Mouse (Mus musculus) yolk sac, embryonic 10.5 days (tissue): ENCODE measurements around the gene Cfi.
A peak's percentile ranks its signal among the peaks of the same experiment; 100 is the strongest.

Source experiments
- DNase-seq: peaks from one replicate; pipeline ENCODE4 v3.0.0-alpha.2; 2017; ENCODE audit warnings: low spot score

Gene Cfi

DNA sequence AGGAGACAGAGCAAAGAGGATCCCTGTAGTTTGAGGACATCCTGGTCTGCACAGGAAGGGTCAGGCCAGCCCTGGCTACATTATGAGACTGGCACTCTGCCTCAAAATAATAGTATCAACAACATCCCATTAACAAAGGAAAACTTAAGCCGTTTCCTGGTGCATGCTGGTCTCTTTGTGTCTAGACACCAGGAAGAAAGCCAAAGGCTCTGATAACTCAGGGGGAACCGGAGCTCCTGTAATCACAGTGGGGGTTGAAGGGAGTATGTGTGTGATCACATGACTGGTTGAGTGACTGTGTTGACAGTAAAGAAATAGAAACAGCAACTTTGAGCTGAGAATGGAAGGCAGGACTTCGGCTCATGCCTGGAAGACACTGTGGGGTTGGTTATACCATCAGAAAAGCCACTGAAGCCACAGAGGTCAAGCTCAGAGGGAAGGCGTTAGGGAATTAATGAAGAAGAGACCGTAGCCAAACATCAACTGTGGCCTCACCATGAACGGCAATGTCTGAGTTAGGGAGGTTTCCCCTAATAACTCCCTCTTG is at the start of gene Cfi:
Gene Cfi (plus strand): TSS at position 497 of the 547 bp plus-strand sequence.
- DNase-seq = peak; percentile 39

DNA sequence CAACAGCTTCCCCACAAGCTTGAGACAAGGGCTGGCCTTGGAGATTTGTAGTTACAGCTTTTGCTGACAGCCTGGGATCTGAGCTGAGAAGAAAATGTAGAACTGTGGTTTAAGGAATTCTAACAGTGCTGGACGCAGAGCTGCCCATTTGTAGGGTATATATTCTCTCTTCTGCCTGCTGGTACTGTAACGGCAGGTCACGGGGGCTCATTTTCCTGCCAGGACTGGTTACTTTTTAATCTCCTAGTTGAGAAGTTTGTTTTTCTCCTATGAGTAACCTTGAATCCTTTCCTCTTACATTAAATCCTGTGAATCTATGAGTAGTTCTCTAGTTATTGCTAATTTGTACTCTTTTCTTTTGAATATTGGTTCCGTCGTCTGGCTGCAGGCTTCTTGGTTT is 41.9 kb upstream of the Cfi start:
- DNase-seq = no peak

DNA sequence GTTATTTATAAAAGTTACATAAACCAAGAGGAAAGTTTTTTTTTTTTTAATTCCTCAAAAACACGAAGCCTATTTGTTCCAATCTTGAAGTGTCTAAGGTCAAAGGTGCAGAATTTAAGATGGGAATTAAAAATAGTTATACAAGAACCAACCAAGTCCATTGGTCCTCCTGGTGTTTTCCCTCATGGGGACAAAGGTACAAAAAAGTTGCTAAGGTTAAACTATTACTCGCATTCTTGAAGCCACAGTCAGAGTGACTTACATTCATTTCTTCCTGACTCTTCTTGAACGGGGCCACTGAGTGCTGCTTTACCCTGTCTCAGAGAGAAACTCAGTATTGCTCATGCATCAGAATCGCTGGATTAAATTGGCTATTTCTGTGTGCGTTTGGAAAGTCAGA is 38.3 kb upstream of the Cfi start:
- peak; percentile 18 for DNase-seq

DNA sequence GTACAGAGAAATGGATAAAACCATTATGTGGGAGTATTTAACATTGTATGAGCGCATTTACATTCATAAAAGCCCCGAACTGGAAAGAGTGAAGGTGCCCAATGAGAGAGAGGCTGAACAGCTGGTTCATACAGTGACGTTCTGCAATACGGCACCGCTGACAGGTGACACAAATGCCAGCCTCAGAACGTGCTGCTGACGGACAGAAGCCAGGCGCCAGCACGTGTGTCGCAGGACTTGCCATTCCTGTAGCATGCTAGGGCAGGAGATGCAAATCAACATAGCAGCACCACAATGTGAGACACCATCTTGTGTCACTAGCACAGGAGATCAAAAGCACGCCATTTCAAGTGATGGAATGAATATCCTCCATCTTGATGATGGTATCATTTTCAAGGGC is 37.1 kb upstream of the Cfi start:
- DNase-seq = no peak

DNA sequence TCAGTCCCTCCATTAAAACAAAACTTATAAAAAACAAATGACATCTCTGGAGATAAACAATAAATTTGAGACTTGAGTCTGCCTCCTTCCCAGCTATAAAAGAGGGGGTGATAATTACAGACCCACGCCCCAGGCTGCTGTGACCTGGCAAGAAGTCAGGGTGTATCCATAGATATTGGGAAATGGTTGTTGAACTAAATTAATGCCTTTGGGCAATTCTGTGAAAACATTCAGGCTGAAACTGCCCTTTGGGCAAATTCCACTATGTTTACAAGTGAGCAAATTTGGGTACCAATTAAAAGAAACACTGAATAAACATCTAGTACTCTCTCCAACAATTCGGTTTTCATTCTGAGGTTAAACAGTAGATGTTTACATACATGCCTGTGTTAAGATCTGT is 36.7 kb upstream of the Cfi start:
- DNase-seq = no peak

DNA sequence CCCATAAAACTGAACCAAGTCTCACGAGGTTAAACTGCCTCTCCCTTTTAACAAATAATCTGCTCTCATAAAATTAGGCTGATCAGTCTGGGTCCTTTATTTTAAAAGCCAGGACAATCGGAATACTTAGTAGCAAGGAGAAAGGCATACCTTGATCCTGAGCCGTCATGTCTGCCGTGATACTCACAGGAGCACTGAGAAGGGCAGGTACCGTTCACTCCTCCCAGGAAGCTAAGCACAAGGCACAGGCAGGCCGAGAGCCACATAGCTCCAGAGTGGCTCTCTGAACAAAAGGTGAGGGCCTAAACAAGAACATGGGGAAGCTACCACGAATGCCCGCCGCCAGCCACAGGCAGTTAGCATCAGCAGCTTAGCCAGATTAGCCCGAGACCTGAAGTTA is 31.9 kb upstream of the Cfi start, which contains the start of gene Lrit3:
Gene Lrit3 (minus strand): TSS at position 266 of the 400 bp plus-strand sequence.
- DNase-seq = no peak

DNA sequence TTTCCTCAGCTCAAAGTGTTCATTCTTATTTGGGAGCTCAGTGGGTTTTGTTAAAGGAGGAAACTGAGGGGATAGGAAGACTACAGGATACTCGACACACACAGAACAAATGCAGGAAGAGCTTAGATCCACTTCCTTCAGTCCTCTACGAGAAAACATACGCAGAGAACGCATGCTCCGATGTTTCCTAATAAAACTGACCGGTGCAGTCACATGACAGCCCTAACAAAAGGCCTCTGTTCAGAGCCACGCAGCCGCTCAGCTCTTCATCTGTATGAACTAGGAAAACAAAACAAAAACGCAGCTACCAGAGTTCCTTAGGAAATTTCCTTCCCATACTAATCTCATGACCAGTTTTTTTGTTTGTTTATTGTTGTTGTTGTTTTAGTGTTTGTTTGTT is 14.8 kb upstream of the Cfi start:
- no peak for DNase-seq

DNA sequence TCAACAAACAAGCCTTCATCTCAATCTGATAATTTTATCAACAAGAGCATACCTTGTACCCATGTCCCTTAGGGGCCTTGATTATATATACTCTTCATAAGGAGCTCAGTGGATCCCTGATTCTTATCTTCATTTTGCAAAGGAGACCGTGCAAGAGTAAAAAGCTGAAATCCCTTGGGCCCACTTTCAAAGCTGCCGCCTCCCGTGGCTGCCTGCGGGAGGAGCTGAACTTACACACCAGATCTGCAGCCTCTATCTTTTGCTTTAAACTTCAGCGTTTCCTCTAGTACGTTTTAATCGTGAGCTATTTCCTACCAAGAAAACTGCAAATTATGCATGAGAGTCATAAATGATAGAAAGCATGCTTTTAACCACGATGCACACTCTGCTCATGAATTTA is 13.9 kb upstream of the Cfi start:
- DNase-seq = no peak

DNA sequence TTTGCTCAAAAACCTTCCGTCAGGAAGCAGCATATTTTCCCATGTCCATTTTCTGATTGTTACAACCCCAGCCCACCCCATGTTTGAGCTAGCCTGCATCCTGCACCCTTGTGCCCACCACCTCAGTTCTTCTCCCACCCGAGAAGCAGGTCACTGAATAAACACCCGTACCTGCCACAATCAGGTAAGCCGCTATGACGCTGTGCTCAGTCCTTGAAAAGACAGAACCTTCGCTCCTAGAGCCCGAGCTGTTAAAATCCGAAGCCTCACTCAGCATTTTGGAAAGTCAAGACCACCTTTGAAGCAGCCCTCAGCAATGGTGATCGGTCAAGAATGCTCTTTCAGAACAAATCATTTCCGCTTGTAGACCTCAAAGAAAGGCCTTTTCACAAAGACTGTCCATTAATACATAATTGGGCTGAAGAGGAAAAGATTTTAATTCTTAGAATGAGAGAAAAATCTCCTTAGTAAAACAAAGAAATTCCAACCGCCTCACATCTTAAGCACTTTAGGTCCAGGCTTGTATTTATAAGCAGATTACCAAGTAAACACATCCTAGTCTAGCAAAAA is 13.4 kb upstream of the Cfi start, which contains the start of gene Rrh:
Gene Rrh (minus strand): TSS at position 382 of the 570 bp plus-strand sequence.
- DNase-seq = no peak

DNA sequence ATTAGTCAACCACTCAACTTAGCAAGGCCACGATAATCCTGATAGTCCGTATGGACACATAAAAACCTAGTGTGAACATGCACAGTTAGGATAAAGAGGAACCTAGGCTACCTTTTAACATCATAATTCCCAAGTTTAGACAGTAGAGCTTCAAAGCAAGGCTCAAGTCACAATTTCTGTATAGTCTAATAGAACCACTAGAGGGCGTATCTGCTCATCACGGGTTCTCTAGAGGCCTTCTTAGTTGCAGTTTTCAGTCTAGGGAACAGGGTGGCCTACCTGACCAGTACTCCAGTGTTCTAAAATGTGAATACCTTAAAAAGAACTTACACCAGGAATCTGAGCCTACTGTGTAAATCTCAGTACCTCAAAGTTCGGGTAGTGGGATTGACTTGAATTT is 12.4 kb upstream of the Cfi start:
- DNase-seq = peak; percentile 28

DNA sequence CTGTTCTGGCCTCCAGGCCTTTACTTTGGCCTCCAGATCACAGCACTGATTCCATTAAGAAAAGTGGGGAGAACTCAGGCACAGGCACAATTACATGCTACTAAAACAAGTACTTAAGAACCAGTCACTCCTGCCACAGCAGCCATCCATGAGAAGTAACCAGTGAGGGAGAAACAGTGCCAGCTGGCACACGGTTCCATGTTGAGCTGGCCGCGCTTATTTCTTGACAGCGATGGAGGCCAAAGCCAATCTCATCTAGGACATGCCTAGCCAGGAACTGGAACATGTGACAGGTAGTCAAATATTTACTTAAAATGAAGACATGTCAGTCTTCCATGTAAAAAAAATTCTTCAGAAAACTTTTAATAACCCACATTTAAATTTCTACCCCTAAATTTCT is 11.5 kb upstream of the Cfi start:
- DNase-seq = no peak

DNA sequence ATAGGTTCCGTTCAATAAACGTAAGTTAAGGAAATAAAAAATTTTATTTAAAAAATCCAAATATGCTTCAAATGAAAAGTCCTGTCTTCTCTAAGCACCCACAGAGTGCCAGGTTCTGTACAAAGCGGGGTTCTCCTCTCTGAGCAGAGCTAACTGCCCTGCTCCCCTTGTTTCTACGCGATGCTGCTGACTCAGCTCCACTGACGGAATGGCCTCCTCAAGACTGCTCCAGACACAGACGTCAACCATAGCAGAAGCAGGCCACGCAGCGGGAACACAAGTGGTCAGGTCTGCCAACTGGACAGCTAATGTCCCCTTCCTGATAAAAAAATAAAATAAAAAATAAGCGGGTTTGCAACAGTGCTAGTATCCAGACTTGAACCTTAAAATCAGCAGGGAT is 10.8 kb upstream of the Cfi start:
- no peak for DNase-seq

DNA sequence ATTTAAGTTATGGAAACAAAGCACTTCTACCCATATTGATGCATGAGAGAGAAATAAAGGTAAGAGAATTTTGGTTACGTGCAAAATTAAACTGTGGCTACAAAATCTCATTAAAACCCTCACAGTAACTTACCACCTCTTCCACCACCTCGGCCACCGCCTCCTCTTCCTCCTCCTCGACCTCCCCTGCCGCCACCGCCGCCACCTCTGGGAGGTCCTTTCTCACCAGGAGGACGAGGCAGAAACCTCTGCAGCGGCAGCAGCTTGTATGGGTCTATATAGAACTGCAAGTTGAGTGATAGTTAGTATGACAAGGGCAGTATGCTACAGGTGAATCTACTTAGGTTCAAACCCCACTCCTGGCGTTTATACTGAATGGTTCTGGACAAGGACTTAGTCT is 9.0 kb upstream of the Cfi start:
- no peak for DNase-seq

DNA sequence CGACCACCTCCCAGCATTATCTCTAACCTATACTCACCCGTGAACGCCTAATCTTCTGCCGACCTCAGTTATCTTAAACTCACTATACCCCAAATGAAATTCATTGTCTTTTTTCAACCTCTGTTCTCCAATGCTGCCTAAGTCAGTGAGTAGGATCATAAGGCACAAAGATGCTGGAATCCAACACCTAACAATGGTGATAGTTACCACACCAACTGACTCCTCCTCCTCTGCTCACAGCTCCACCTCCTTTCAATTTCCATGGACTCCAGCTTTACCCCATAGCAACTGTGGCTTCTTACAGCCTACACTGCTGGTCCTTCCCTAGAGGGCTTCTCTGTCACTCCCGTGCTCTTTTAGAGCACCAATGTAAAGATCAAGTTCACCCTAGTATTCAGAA is 8.0 kb upstream of the Cfi start:
- no peak for DNase-seq

DNA sequence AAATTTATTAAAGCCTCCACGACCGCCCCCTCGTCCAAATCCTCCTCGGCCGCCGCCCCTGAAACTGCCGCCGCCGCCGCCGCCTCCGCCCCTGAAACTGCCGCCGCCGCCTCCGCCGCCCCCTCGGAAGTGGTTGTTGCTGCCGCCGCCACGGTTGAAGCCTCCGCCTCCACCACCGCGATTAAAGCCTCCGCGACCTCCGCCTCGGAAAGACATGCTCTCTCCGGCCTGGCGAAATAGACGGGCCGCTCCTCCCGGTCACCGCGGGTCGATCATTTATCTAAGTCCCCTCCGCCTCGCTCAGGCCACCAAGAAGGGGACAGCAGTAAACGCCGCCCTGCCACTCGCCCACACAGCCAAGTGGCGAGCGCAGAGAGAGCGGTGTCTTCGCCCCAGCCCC is 5.1 kb upstream of the Cfi start:
- no peak for DNase-seq

DNA sequence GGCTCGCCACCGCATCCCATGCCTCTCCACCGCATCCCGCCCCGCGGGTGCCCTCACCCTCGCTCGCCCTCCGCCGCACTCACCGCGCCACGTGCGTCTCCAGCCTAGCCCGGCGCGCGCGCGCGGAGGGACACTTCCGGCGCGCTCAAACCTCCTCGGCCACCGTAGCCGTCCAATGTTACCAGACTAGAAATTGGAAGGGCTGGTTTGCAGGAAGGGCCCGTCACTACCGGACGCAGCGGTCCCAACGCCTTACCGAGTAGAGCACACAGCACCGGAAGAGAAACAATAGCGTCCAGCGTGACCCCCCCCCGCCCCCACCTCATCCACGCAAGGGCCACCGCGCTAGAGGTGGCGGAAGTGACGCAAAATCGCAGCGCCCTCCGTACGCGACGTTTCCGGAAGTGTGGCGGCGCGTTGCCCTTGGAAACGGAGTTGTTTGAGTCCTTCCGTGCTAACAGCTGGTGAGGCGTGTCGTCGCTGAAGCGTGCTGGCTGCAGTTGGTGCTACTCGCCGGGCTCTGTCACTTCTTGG is 4.6 kb upstream of the Cfi start, which contains the start of gene Gar1:
Gene Gar1 (minus strand): TSS at position 362 of the 534 bp plus-strand sequence.
- peak; percentile 93 for DNase-seq

DNA sequence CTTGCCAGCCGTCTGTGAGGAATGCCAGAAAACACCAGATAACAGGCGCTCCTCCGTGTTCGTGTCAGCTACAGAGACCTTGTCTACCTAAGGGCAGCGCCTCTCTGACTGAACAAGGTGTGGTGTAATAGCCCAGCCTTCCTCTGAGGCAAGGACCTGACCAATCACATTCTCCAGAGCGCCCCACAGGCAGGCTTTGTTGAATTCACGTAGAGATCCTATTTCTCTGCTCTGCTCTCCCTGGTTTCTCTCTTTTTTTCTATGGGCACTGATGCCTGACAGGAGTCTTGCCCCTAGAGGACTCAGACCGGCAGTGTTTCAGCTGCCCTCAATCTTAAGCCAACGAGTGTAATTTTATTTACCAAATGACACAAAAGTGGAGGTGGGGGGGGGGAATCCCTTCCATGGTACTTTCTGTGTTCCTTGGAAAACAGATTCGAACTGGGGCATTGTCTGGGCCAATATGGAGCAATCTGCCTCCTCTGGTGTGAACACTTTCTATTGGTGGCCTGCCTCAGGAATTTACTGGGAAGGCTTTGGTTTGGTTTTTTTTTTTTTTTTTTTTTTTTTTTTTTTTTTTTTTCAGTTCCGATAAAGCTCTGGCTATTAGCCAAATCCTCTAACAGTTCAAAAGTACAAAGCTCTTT is 490 bp downstream of the Cfi start:
- peak; percentile 78 for DNase-seq

DNA sequence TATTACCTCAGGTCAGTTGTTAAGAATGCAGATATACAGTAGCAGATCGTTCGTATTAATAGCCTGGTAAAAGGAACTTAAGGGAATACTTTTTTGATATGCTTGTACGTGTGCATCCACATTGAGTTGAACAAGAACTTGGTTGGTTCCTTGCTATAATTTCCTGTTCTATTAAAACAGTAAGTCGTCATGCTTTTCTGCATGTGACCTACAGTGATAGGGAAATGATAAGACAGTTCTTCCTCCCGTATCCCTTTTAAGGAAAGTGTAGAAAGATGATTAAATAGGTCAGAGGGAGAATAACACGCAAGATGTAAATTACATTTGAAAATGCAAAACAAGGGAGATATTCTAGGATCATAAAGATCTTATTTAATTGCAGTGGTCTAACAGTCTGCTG is 1.3 kb downstream of the Cfi start:
- DNase-seq = no peak

DNA sequence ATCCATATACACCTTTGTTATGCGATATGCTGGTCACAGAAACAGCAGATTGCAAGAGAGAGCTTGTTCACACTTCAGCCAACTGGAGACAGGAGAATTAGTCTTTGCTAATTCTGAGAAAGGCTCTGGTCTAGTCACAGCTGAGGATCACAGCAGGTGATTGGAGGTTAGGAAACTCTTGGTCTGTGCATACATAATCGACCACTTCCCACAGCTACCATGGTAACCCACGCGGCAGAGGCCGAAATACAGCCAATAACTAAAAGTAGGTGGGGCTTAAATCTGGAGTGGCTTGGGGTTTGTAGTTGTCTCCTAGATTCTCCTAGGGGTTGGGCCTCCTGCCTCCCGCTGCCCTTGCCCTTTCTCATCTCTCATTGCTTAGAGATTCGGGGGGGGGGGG is 2.3 kb downstream of the Cfi start:
- peak; percentile 14 for DNase-seq

DNA sequence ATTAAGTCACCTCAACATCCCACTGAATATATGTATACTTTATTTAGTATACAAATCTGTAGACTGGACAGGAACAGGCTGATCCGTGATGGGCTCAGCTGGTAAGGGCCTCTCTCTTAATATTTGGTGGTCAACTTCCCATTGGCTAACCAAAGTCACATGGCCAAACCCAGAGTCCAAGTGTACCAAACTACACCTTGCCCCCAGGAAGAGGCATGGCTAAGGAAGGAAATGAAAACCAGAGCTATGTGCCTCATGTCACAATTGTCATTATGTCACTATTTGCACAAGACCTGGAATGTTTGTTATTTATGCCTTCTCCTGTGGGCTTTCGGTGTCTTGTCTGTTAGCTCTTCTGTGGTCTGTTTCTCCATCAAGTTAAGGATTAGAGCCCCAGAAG is 10.2 kb downstream of the Cfi start:
- peak; percentile 53 for DNase-seq

DNA sequence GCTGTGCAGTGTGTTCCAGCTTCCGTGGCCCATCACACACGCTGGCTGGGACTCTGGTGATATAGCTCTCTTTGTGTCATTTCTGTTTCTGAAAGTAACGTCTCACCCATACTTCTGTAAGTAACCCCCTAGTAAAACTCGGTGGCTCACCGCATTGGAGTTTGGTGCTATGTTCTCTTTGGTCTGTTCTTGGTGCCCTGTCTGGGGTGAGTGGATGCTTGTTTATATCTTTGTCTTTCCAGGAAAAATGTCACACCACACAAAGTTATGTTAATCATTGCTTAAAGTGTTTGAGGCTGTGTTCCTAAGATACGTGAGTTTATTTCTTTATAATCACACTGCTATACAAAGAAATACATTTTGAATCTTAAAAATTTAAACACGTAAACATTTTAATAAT is 11.2 kb downstream of the Cfi start:
- no peak for DNase-seq

DNA sequence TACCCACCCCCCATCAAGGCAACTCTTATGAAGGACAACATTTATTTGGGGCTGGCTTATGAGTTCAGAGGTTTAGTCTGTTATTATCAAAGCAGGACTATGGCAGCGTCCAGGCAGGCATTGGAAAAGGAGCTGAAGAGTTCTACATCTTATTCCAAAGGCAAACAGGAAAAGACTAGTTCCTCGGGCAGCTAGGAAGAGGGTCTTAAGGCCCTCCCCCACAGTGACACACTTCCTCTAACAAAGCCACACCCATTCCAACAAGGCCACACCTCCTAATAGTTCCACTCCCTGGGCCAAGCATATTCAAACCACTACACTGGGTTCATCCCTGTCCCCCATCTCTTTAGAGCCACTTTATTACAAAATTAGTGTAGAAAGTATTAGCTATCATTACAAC is 26.9 kb downstream of the Cfi start:
- no peak for DNase-seq

DNA sequence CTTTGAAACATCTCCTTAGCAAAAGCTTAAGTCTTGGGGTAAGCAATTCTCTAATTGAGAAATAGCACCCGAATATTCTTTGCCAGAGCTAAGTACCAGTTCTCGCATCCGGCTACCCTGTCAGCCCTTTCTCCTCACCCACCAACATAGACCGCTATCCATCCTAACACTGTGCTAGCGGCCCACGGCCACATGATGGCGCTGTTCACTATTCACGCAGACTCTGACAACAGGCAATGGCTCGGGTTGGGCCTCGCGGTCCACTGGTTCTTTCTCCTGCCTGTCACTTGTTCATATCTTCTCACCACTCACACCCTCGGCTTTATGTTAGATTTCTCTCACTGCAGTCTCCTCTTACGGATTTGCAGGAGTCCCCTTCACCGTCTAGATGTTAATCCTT is 28.0 kb downstream of the Cfi start:
- DNase-seq = no peak

DNA sequence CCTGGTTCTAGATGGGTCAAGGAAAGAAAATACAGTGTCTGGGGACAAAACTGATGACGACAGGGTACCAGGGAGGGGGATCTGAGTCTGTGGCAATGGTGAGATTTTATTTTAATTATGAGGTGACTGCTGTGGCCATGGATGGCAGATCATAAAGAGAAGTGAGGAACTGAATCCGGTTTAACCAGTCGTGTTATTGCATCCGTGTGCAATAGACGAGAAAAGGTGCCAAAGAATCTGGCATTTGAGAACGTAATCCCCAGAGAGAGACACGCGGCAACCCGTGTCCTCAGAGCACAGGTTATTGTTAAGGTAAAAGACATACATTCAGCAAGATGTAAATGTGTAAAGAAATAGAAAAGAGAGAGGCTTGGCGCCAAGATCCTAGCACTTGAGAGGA is 41.6 kb downstream of the Cfi start:
- DNase-seq = no peak
